Mouse (Mus musculus) midbrain, postnatal 0 days (tissue): ENCODE results near the gene Apbb2. TPM values are rescaled to one million over a fixed set of nuclear protein-coding genes. Genes with fewer than 3 reads are reported as not detected.

Experiments
- ATAC-seq: fragments of 200-750 bp; cut with Nextera tagmentation; 2 replicates; pipeline ENCODE4 v1.8.0; 2017; ENCODE audit warnings: moderate number of reproducible peaks, mild to moderate bottlenecking, moderate TSS enrichment, moderate library complexity; ENCODE audit not compliant: low FRiP score
- DNase-seq: peaks from one replicate; pipeline ENCODE4 v3.0.0-alpha.2; 2015; ENCODE audit warnings: low spot score
- H3K27ac ChIP-seq: fragments of 300-500 bp; sonication (generic); 2 replicates; pipeline ENCODE4 v1.5.1; 2014; ENCODE audit warnings: low read depth, mild to moderate bottlenecking, low read length, mixed read lengths
- H3K27me3 ChIP-seq: fragments of 300-500 bp; sonication (generic); 2 replicates; pipeline ENCODE4 v1.6.1; 2014; ENCODE audit warnings: low read length, control low read depth, mixed read lengths; ENCODE audit not compliant: insufficient read depth
- H3K36me3 ChIP-seq: fragments of 300-500 bp; sonication (generic); 2 replicates; pipeline ENCODE4 v1.6.1; 2014; ENCODE audit warnings: low read length, control low read depth, mixed read lengths; ENCODE audit not compliant: insufficient read depth
- H3K4me1 ChIP-seq: fragments of 300-500 bp; sonication (generic); 2 replicates; pipeline ENCODE4 v1.6.1; 2014; ENCODE audit warnings: mild to moderate bottlenecking, control low read depth, antibody characterized with exemption, low read length, mixed read lengths; ENCODE audit not compliant: insufficient read depth
- H3K4me2 ChIP-seq: fragments of 300-500 bp; sonication (generic); 2 replicates; pipeline ENCODE4 v1.6.1; 2014; ENCODE audit warnings: low read depth, mild to moderate bottlenecking, low read length, mixed read lengths; ENCODE audit not compliant: poor library complexity, severe bottlenecking
- H3K4me3 ChIP-seq: fragments of 300-500 bp; sonication (generic); 2 replicates; pipeline ENCODE4 v1.5.1; 2014; ENCODE audit warnings: low read depth, mild to moderate bottlenecking, low read length, moderate library complexity
- H3K9ac ChIP-seq: fragments of 300-500 bp; sonication (generic); replicated peaks from 2 replicates; pipeline ENCODE4 v1.6.1; 2014; ENCODE audit warnings: mild to moderate bottlenecking, low read length, moderate library complexity, mixed read lengths; ENCODE audit not compliant: poor library complexity, severe bottlenecking
- H3K9me3 ChIP-seq: fragments of 300-500 bp; sonication (generic); 2 replicates; pipeline ENCODE4 v1.6.1; 2016; ENCODE audit warnings: low read length, control low read depth
- CTCF ChIP-seq: IDR thresholded peaks from 2 replicates; pipeline ENCODE4 v1.5.1; 2016; ENCODE audit warnings: antibody characterized with exemption, mild to moderate bottlenecking
- WGBS: fragments of 180-500 bp; shearing (Covaris S2); extraction: QIAGEN DNeasy Blood & Tissue Kit; methylation state at CpG from one replicate; pipeline ENCODE4 v1.1.7; 2014; 5-methylcytosine and 5-hydroxymethylcytosine counted together
- polyA plus RNA-seq: library from polyadenylated mRNA; unstranded; fragments of >200 nt; fragmentation: Nextera tagmentation; extraction: Ambion mirVana; gene quantifications from 2 replicates; pipeline ENCODE4 v1.2.1, GENCODE M21; 2015
- total RNA-seq: library from RNA; depleted of rRNA; stranded (reverse); fragments of >200 nt; gene quantifications from 2 replicates; pipeline ENCODE4 v1.2.3, GENCODE M21; 2014

The Apbb2 gene
- total and polyA plus RNA-seq, 2 experiments from 2014 or later, result 60.6 to 76.0 TPM

- Histone ChIP-seq H3K9ac (no peak overlapping the region), H3K27me3 (no peaks in the 10 kb centered on the region), H3K4me1 (peaks cover 15% of the 10 kb centered on the region), H3K4me3 (no peak overlapping the region), H3K4me2 (no peak overlapping the region), H3K27ac (no peak overlapping the region), H3K9me3 (no peaks in the 10 kb centered on the region), H3K36me3 (no peaks in the 10 kb centered on the region)
- ATAC-seq, result no peak
- WGBS, result 51% methylated on average over 10 of the region's 10 CpGs
- no peak for TF ChIP-seq CTCF
- DNase-seq, result no peak
Measured at GRCm38 (mm10) chr5:66341848-66342247, 276.7 kb downstream of the Apbb2 start.

GRCm38 (mm10) chr5:66340356-66341102 lies 278.1 kb downstream of the Apbb2 start:
- no peak overlapping the region; the same call in 1 of the 2 replicates for H3K9ac ChIP-seq
- 49% methylated on average over 17 of the region's 17 CpGs for WGBS
- peaks cover 15% of the 10 kb centered on the region for H3K4me1 ChIP-seq
- no peak for DNase-seq
- ATAC-seq, result no peak
- H3K4me2 ChIP-seq, result no peak overlapping the region
- H3K9me3 ChIP-seq, result no peaks in the 10 kb centered on the region
- no peaks in the 10 kb centered on the region for H3K27me3 ChIP-seq
- H3K36me3 ChIP-seq, result no peaks in the 10 kb centered on the region
- no peak overlapping the region for H3K4me3 ChIP-seq
- no peak overlapping the region for H3K27ac ChIP-seq
- TF ChIP-seq CTCF, result no peak

- 33% methylated on average over 7 of the region's 7 CpGs for WGBS
- Histone ChIP-seq H3K36me3 (no peaks in the 10 kb centered on the region), H3K4me3 (no peak overlapping the region), H3K27ac (no peak overlapping the region), H3K27me3 (no peaks in the 10 kb centered on the region), H3K4me2 (no peak overlapping the region), H3K9ac (no peak overlapping the region), H3K9me3 (no peaks in the 10 kb centered on the region), H3K4me1 (peaks cover 15% of the 10 kb centered on the region)
- TF ChIP-seq CTCF, result peak; percentile 71
- no peak for ATAC-seq
- peak; percentile 76 for DNase-seq
Measured at GRCm38 (mm10) chr5:66338583-66338982, 280.0 kb downstream of the Apbb2 start.

GRCm38 (mm10) chr5:66337969-66338345 lies 280.6 kb downstream of the Apbb2 start:
- 19% methylated on average over 6 of the region's 6 CpGs for WGBS

GRCm38 (mm10) chr5:66337025-66337968 lies 281.3 kb downstream of the Apbb2 start:
- no peaks in the 10 kb centered on the region for H3K36me3 ChIP-seq
- peak overlapping the region; percentile 64 for H3K9ac ChIP-seq
- no peaks in the 10 kb centered on the region for H3K9me3 ChIP-seq
- H3K4me2 ChIP-seq, result peak overlapping the region; percentile 88
- ATAC-seq, result peak; percentile 79
- no peak for TF ChIP-seq CTCF
- H3K27ac ChIP-seq, result peak overlapping the region; percentile 67
- WGBS, result 4% methylated on average over 37 of the region's 38 CpGs
- H3K4me3 ChIP-seq, result peak overlapping the region; percentile 50
- DNase-seq, result peak; percentile 69
- H3K4me1 ChIP-seq, result peaks cover 15% of the 10 kb centered on the region
- H3K27me3 ChIP-seq, result no peaks in the 10 kb centered on the region

More at GRCm38 (mm10) chr5:66337969-66338345, 280.6 kb downstream of the Apbb2 start:
- DNase-seq, result peak; percentile 76
- Histone ChIP-seq H3K9me3 (no peaks in the 10 kb centered on the region), H3K4me3 (peak overlapping the region; percentile 50), H3K4me1 (peaks cover 15% of the 10 kb centered on the region), H3K9ac (peak overlapping the region; percentile 64), H3K36me3 (no peaks in the 10 kb centered on the region), H3K27ac (peak overlapping the region; percentile 67; the same call in 1 of the 2 replicates), H3K27me3 (no peaks in the 10 kb centered on the region), H3K4me2 (peak overlapping the region; percentile 88)
- TF ChIP-seq CTCF, result no peak
- ATAC-seq, result peak; percentile 29; the same call in 1 of the 2 replicates
